Mouse (Mus musculus) limb, embryonic 14.5 days (tissue): ENCODE data around the gene Prkar1b. TPM values are rescaled to one million over a fixed set of nuclear protein-coding genes. Genes with fewer than 3 reads are reported as not detected.

Experiments
- ATAC-seq: fragments of 200-750 bp; cut with Nextera tagmentation; 2 replicates; pipeline ENCODE4 v1.8.0; 2017; ENCODE audit warnings: low read depth, moderate number of reproducible peaks, moderate TSS enrichment; ENCODE audit not compliant: low FRiP score
- DNase-seq: peaks from one replicate; pipeline ENCODE4 v3.0.0-alpha.2; 2015; ENCODE audit warnings: low spot score
- H3K27ac ChIP-seq: fragments of 300-500 bp; sonication (generic); replicated peaks from 2 replicates; pipeline ENCODE4 v1.5.1; 2014; ENCODE audit warnings: low read depth, mild to moderate bottlenecking, low read length, moderate library complexity, mixed read lengths
- H3K27me3 ChIP-seq: fragments of 300-500 bp; sonication (generic); 2 replicates; pipeline ENCODE4 v1.6.1; 2014; ENCODE audit warnings: low read length, mixed read lengths; ENCODE audit not compliant: control insufficient read depth, insufficient read depth
- H3K36me3 ChIP-seq: fragments of 300-500 bp; sonication (generic); 2 replicates; pipeline ENCODE4 v1.6.1; 2014; ENCODE audit warnings: mild to moderate bottlenecking, low read length, moderate library complexity, mixed read lengths; ENCODE audit not compliant: control insufficient read depth, insufficient read depth
- H3K4me1 ChIP-seq: fragments of 300-500 bp; sonication (generic); 2 replicates; pipeline ENCODE4 v1.6.1; 2014; ENCODE audit warnings: antibody characterized with exemption, low read length, mixed read lengths; ENCODE audit not compliant: control insufficient read depth, insufficient read depth
- H3K4me2 ChIP-seq: fragments of 300-500 bp; sonication (generic); replicated peaks from 2 replicates; pipeline ENCODE4 v1.6.1; 2014; ENCODE audit warnings: low read depth, mild to moderate bottlenecking, low read length, moderate library complexity; ENCODE audit not compliant: severe bottlenecking
- H3K4me3 ChIP-seq: fragments of 300-500 bp; sonication (generic); replicated peaks from 2 replicates; pipeline ENCODE4 v1.5.1; 2014; ENCODE audit warnings: low read length
- H3K9ac ChIP-seq: fragments of 300-500 bp; sonication (generic); 2 replicates; pipeline ENCODE4 v1.6.1; 2014; ENCODE audit warnings: mild to moderate bottlenecking, low read depth, low read length, moderate library complexity; ENCODE audit not compliant: severe bottlenecking
- H3K9me3 ChIP-seq: fragments of 300-500 bp; sonication (generic); 2 replicates; pipeline ENCODE4 v1.6.1; 2016; ENCODE audit warnings: low read length; ENCODE audit not compliant: control insufficient read depth
- POLR2A ChIP-seq: fragments of 200-500 bp; IDR thresholded peaks from 2 replicates; pipeline ENCODE4 v1.8.0; 2012; ENCODE audit warnings: inconsistent platforms, mild to moderate bottlenecking, moderate library complexity, borderline replicate concordance; ENCODE audit not compliant: insufficient read depth, insufficient read length; ENCODE audit errors: extremely low read depth
- WGBS: fragments of 180-500 bp; shearing (Covaris S2); extraction: QIAGEN DNeasy Blood & Tissue Kit; methylation state at CpG from one replicate; pipeline ENCODE4 v1.1.7; 2014; 5-methylcytosine and 5-hydroxymethylcytosine counted together
- polyA plus RNA-seq, 2 experiments: library from polyadenylated mRNA; depleted of rRNA in 1 of 2; stranded (reverse) in 1 of 2; unstranded in 1 of 2; fragments of >200 nt; fragmentation: Nextera tagmentation in 1 of 2; extraction: Ambion mirVana in 1 of 2; gene quantifications; 2 replicates each; pipeline versions ENCODE4 v1.2.1 to v1.2.3; 2012 to 2014

The Prkar1b gene
- 17.4 and 19.2 TPM in 2 replicates for polyA plus RNA-seq (2012; rRNA removed)
- 15.8 and 17.0 TPM in 2 replicates for polyA plus RNA-seq (2014; fragmentation: Nextera tagmentation; extraction: Ambion mirVana)

DNA sequence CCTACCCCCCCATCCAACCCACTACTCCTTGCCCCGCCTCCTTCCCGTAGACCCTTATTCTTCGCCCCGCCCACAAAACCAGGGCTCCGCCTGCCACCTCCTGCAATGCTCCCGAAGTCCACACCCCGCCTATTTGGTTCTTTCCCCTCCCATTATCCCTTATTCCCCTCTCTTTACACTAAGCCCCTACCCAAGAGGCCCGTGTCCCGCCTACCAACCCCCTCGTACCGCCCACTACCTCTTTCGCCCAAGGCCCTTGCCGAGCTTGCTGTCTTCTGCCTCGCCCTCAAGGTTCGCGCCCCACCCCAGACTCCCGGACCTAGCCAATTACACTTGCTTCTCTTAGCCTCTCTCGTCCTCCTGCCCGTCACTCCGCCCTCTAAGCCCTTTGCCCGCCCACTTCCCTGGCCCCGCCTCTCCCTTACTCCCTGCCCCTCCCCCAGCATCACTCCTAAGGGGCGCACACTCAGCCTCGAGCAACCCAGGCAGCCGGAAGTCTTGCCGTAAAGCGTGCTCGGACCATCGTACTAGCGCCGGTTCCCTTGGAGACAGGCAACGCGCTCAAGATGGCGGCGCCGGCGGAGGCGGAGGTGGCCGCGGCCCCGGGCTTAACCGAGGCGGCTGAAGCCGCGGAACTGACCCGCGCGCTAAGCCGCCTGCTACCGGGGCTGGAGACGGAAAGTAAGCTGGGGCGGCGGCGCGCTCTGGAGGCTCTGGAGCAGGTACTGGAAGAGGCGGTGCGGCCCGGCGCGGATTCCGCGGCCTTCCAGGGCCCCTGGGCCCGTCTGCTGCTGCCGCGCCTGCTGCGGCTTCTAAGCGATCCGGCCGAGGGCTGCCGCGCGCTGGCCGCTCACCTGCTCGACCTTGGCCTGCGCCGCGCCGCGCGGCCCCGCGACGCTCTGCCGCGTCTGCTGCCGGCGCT lies at the start of gene Prkar1b, which contains the start of gene Dnaaf5:
TSS of gene Prkar1b (minus strand) at position 321 of the 922 bp plus-strand sequence.
TSS of gene Dnaaf5 (plus strand) at position 543 of the 922 bp plus-strand sequence.
- peak within 1 kb of the TSS; percentile 88 for H3K4me3 ChIP-seq
- H3K27ac ChIP-seq: peak within 1 kb of the TSS; percentile 38; the same call in 1 of the 2 replicates
- peak within 1 kb of the TSS; percentile 68 for H3K9ac ChIP-seq
- ATAC-seq (peak; percentile 97), DNase-seq (peak; percentile 98)
- H3K27me3 ChIP-seq: no peaks in the 10 kb centered on the region
- H3K4me2 ChIP-seq: peak within 1 kb of the TSS; percentile 70
- H3K36me3 ChIP-seq: peaks cover 31% of the 10 kb centered on the region
- peaks cover 12% of the 10 kb centered on the region; the same call in 1 of the 2 replicates for H3K4me1 ChIP-seq
- no peaks in the 10 kb centered on the region for H3K9me3 ChIP-seq
- peak; percentile 25; the same call in 1 of the 2 replicates for TF ChIP-seq POLR2A
- under 1% methylated on average over 67 of the region's 87 CpGs for WGBS

DNA sequence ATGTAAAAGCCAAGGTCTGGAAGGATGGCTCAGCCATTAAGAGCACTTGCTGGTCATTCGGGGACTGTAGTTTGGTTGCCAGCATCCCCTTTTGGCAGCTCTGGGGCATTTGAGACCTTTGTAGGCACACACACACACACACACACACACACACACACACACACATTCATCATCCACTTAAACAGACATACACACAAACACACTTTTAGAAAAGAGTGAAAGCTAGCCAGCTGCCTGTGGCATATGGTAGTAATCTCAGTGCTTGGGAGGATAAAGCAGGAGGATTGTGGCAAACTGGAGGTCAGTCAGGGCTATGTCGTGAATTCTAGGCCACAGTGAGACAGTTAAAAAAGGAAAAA lies 49.8 kb upstream of the Prkar1b start:
- peak overlapping the region; percentile 75 for H3K27ac ChIP-seq
- ATAC-seq: no peak
- H3K9me3 ChIP-seq: no peaks in the 10 kb centered on the region
- TF ChIP-seq POLR2A: no peak
- 44% methylated on average over 2 of the region's 2 CpGs for WGBS
- H3K27me3 ChIP-seq: no peaks in the 10 kb centered on the region
- H3K9ac ChIP-seq: peak overlapping the region; percentile 82
- peaks cover 8% of the 10 kb centered on the region for H3K4me1 ChIP-seq
- peak overlapping the region; percentile 89 for H3K4me2 ChIP-seq
- no peaks in the 10 kb centered on the region for H3K36me3 ChIP-seq
- H3K4me3 ChIP-seq: peak overlapping the region; percentile 91
- DNase-seq: no peak

DNA sequence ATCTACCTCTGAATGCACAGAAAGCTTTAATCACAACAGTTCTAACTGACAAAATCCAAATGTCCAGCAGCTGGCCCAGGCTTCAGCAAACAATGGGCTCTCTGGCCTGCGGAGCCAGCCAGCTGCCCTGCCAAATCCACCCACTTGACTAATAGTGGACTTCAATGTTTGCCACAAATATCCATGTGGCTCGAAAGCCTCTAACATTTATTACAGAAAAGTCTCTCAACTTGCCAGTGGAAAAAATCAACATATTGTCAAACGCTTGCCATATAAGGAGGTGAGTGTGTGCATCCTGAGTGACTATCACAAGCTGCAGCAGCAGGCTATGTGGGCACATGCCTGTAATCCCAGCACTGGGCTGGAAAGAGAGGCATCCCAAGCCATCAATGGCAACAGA lies 49.0 kb upstream of the Prkar1b start:
- Histone ChIP-seq H3K9me3 (no peaks in the 10 kb centered on the region), H3K4me1 (peaks cover 8% of the 10 kb centered on the region), H3K27ac (no peak overlapping the region), H3K4me2 (no peak overlapping the region), H3K36me3 (no peaks in the 10 kb centered on the region), H3K9ac (no peak overlapping the region), H3K4me3 (no peak overlapping the region), H3K27me3 (no peaks in the 10 kb centered on the region)
- ATAC-seq (no peak), DNase-seq (no peak)
- TF ChIP-seq POLR2A: no peak
- 88% methylated on average over 3 of the region's 3 CpGs for WGBS

DNA sequence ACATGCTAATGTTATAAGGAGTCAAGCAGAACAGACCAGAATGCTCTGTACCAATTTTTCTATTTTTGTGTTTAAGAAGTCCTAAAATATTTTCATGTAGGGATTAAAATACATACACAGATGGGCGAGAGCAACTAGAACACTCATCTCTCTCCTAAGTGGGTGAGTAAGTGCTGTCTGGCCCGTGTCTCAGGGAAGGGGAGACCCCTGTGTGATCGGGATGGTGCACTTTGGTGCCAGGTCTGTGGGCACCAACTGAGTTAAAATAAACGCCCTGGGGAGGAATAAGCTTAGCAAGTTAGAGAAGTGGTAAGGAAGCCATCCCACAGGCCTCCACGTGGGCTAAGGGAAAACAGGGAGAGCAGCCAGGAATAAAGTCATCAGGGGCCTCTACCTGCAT lies 41.2 kb upstream of the Prkar1b start:
- ATAC-seq: no peak
- Histone ChIP-seq H3K9ac (no peak overlapping the region), H3K9me3 (no peaks in the 10 kb centered on the region), H3K4me1 (no peaks in the 10 kb centered on the region), H3K4me2 (no peak overlapping the region), H3K36me3 (peaks cover 17% of the 10 kb centered on the region), H3K4me3 (no peak overlapping the region), H3K27me3 (no peaks in the 10 kb centered on the region), H3K27ac (no peak overlapping the region)
- WGBS: 77% methylated on average over 5 of the region's 5 CpGs
- no peak for TF ChIP-seq POLR2A
- DNase-seq: no peak

DNA sequence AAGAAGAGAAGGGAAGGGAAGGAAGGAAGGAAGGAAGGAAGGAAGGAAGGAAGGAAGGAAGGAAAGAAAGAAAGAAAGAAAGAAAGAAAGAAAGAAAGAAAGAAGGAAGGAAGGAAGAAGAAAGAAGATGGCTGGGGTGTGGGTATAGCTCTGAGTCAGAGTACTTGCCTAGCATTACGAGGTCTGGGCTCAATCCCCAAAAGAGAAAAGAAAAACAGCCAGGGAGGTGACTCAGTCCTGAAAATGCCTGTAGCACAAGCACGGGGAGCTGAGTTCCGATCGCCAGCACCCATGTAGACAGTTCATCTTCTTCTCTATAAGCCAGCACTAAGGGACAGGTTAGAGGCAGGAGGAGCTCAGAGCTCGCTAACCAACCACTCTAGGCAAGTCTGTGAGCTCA lies 39.9 kb upstream of the Prkar1b start:
- Histone ChIP-seq H3K4me3 (no peak overlapping the region), H3K9ac (no peak overlapping the region), H3K27me3 (no peaks in the 10 kb centered on the region), H3K9me3 (no peaks in the 10 kb centered on the region), H3K36me3 (peaks cover 30% of the 10 kb centered on the region), H3K27ac (no peak overlapping the region), H3K4me2 (no peak overlapping the region), H3K4me1 (no peaks in the 10 kb centered on the region)
- WGBS: 93% methylated on average over 5 of the region's 5 CpGs
- no peak for TF ChIP-seq POLR2A
- no peak for ATAC-seq
- DNase-seq: no peak
